Mouse (Mus musculus): ENCODE results near the gene Chrna9.
A peak's percentile ranks its signal among the peaks of the same experiment; 100 is the strongest.

Gene Chrna9

DNA sequence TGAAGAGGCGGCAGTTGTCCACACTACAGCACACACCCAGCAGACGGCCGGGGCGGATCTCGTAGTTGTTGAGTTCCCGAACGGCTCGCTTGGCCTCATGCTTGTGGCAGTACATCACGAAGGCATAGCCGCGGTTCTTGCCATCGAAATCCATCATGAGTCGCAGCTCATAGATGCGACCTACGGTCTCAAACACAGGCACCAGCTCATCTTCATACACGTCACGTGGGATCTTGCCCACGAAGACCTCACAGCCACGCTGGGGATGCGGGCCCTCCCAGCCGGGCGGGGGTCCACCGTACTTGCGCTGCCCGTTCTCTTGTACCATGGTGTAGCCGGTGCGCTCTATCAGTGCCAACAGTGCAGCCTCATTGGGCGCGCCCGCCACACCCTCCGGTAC lies 92.1 kb downstream of the Chrna9 start:
- peak; percentile 86 for DNase-seq

Measured in heart, adult 11 months (tissue).